ENCODE assay signal across 27 mouse cellular contexts in genomic region chr13:108487066-108487465, GRCm38 (mm10).
"Had no signal": no experiment of that assay in that cellular context is flagged by ENCODE, and none has a peak within 500 bp of the region (broad histone marks: within the 10 kb centered on the region; RNA-seq: fewer than 3 reads in every experiment).

No protein-coding gene starts in this region.

- ATAC-seq: hindbrain, embryonic 16.5 days; inflammation-experienced regulatory T-cells, adult 6 months; intestine, embryonic 15.5 days; intestine, postnatal 0 days had no signal

- H3K4me3 ChIP-seq: heart, adult 2 months; heart, embryonic 13.5 days; heart, embryonic 15.5 days; hindbrain, embryonic 10.5 days; hindbrain, embryonic 12.5 days; intestine, embryonic 15.5 days; layer of hippocampus, adult 2 months; left cerebral cortex, adult 2 months; limb, embryonic 10.5 days; limb, embryonic 12.5 days had no signal

- H3K4me2 ChIP-seq: heart, embryonic 11.5 days; heart, embryonic 13.5 days; heart, embryonic 15.5 days; hindbrain, embryonic 12.5 days; hindbrain, embryonic 14.5 days; intestine, embryonic 15.5 days; limb, embryonic 12.5 days; liver, embryonic 11.5 days had no signal

- H3K27me3 ChIP-seq: heart, embryonic 13.5 days; heart, embryonic 15.5 days; hindbrain, embryonic 12.5 days; intestine, embryonic 15.5 days; limb, embryonic 12.5 days had no signal

- H3K9me3 ChIP-seq: heart, embryonic 13.5 days; heart, embryonic 15.5 days; hindbrain, embryonic 10.5 days; hindbrain, embryonic 12.5 days; intestine, embryonic 15.5 days; limb, embryonic 10.5 days; limb, embryonic 12.5 days had no signal

- H3K36me3 ChIP-seq: heart, embryonic 13.5 days; heart, embryonic 15.5 days; hindbrain, embryonic 10.5 days; hindbrain, embryonic 12.5 days; intestine, embryonic 15.5 days; limb, embryonic 10.5 days; limb, embryonic 12.5 days had no signal

- H3K4me1 ChIP-seq: heart, embryonic 13.5 days; heart, embryonic 15.5 days; hindbrain, embryonic 10.5 days; hindbrain, embryonic 12.5 days; intestine, embryonic 15.5 days; limb, embryonic 10.5 days; limb, embryonic 12.5 days had no signal

- H3K27ac ChIP-seq: heart, adult 2 months; heart, embryonic 13.5 days; heart, embryonic 15.5 days; hindbrain, embryonic 10.5 days; hindbrain, embryonic 12.5 days; hindbrain, embryonic 14.5 days; intestine, embryonic 15.5 days; layer of hippocampus, adult 2 months; left cerebral cortex, adult 2 months; limb, embryonic 10.5 days; limb, embryonic 12.5 days had no signal

- H3K9ac ChIP-seq: heart, embryonic 13.5 days; heart, embryonic 15.5 days; hindbrain, embryonic 12.5 days; hindbrain, embryonic 14.5 days; intestine, embryonic 15.5 days; limb, embryonic 12.5 days had no signal

- DNase-seq: gastrocnemius, postnatal 10 days; gastrocnemius, postnatal 25 days; heart, adult 11 months; heart, adult 2 months; heart, postnatal 14 days; heart, postnatal 36 days; kidney, adult 18-20 months; kidney, adult 8-10 months; kidney, postnatal 10 days; kidney, postnatal 25 days; kidney, postnatal 4 days; liver had no signal
